Mouse (Mus musculus): ENCODE results near the gene Tjap1.

- TF ChIP-seq FLI1 (IDR thresholded peaks at IDR 0.05; ENCODE audit: low read length) (no peak), GATA1 (IDR thresholded peaks at IDR 0.05; ENCODE audit: borderline replicate concordance, low read length) (no peak)
These were observed 45.7 kb downstream of the Tjap1 start for GRCm38 (mm10) chr17:46237079-46237478.
